Mouse (Mus musculus) NIH3T3 (cell line): ENCODE measurements around the gene Htra2.

Source experiments
- DNase-seq: peaks from one replicate; pipeline ENCODE4 v3.0.0-alpha.2; 2012; ENCODE audit warnings: low read depth

The Htra2 gene

DNA sequence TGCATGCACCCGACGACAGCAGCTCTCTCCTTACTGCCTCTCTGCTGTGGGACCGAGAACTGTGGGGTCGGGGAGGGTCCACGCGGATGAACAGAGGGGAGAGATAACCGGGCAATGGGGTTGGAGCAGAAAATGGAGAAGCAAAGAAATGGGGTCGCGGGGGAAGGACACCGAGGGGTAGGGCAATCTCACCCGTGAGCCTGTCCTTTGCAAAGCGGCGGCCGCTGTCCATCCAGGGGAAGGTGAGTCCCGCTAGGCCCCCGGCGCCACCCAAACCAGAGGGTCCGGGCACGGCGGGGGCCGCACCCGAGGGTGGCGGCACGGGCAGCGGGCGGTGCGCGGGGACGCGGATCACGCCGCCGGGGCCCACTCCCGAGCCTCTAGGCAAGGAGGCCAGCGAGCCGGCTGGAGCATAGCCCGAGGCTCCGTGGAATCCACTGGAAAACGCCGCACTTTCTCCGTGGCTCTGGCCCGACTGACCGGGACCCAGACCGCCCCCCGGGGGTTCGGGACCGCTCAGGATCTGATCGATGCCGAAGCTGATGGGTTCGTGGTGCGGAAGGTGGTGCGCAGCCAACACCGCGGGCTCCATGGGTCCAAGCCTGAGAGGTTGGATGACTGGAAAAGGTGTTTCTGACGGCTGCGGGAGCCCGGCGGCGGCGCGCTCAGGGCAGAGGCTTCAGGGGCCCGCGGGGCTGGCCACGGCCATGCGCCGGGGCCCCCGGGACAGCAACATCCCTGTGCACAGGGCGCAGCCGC lies 14.6 kb upstream of the Htra2 start:
- no peak for DNase-seq

GRCm38 (mm10) chr6:83068706-83069487 lies 13.8 kb upstream of the Htra2 start:
- DNase-seq, result no peak

DNA sequence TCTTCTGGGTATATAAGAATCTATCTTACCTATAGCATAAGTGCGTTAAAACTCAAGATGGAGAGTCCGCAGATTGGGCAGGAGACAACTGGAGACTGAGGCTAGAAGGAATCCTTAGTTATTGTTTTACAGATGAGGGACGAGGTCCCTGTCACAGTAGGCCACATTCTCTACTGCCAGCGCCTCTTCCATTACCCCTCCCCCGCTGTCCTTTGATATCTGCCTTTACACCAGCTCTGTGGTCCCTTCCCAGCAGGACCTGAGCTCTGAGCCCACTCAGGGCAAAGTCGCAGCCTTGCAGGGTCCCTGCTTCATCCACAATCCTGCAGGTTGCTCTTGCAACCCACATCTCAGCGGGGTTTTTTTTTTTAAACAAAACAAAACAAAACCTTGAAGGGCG lies 13.1 kb upstream of the Htra2 start:
- no peak for DNase-seq

DNA sequence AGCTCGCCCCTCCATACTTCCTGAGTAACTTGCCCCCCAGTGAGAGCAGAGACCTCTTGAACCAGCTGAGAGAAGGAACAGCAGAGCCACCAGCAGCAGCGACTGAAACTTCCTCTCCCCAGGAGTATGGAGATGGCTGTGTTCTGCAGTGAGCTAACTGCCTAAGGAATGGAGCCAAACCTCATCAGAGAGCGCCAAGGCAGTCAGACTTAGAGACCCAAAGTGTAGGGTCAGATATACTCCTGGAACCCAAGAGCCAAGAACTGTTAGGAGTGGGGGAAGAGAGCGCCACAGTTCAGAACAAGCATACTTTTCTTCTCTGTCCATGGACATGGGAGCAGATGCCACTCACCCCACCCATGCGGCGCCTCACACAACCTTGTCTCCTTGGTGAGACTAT lies 11.4 kb upstream of the Htra2 start:
- peak; percentile 58 for DNase-seq

DNA sequence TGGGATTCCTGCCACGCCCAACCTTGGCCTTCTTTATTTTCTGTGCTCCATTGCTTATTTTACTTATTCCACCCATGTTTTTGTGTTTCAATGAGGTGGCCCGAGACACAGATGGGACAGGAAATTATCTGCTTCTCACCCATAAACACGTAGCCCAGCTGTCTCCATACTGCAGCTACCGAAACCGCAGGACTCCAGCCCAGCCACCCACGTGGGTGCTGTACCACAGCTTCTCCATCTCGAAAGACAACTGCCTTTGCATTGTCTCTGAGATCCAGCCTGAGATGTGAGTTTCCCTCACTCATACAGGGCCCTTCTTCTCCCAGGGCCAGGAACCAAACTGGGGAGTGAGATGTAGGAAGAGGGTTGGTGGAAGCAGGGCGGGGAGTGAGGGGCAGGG lies 10.9 kb upstream of the Htra2 start:
- no peak for DNase-seq

DNA sequence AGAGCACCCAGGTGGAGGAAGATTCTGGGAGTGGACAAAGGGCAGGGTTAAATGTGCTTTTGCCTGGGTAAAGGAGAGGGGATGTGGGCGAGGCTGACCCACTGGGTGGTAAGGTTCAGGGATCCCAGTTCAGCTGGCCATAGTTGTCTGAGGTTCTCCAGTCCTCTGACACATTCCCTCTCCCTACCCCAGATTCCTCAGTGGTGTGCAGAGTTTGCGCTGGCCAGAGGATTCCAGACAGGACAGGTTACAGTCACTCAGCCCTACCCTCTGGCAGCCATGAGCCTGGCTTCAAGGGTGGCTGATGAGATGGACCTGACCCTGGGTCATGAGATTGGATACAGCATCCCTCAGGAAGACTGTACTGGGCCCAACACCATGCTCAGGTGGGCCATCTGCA lies 3.7 kb upstream of the Htra2 start:
- no peak for DNase-seq

GRCm38 (mm10) chr6:83057790-83058189 lies 2.7 kb upstream of the Htra2 start, which contains the start of gene Dqx1:
Gene Dqx1 (plus strand): TSS chr6:83057844.
- no peak for DNase-seq

- peak; percentile 100 for DNase-seq
These were observed 810 bp downstream of the Htra2 start, which contains the start of gene Aup1 for GRCm38 (mm10) chr6:83054074-83054851. Gene Aup1 (plus strand): TSS chr6:83054521.

DNA sequence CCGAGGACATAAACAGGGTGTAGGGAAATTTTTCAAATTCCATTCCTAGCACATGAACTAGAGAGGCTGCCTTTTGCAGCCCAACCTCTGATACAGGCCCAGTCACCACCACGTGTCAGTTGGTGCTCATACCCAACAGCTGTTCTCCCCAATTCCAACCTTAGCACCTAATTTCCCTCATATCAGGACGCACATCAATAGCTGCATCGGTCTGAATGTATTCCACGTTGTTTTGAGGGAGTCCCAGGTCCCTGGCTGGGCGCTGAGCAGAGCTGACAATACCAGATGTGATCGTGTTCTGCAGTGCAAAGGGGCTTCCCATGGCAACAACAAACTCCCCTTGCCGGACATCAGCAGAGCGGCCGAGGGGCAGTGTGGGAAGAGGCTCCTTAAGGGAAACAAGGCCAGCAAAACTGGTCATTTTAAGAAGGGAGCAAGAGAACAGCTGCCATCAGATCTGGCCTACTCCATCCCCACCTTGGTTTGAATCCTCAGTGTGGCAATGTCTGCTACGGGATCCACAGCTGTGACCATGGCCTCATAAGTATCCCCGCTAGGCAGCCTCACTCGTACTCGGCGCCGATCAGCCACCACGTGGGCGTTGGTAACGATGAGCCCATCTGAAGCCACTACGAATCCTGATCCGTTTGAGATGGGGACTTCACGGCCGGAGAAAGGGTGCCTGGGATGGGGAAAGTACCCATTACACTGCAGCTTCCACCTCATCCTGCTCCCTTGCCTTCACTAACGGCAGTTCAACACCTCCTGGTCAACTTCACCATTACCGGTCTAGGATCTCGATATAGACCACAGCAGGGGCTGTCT lies 1.7 kb downstream of the Htra2 start:
- DNase-seq, result peak; percentile 73

DNA sequence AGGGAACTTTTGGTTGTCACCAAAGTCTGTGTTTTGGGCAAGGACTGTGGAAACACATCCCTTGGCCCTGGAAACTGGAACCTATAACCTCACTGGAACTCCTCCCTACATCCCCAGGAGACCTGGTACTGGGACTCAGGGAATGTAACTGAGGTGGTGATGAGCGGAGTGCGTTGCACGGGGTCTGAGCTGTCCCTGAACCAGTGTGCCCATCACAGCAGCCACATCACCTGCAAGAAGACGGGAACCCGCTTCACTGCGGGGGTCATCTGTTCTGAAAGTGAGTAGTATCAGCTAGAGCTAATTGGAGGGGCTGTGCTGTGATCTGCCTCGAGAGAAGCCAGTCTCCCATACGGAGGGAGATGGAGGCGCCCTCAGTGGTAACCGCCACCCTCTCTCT lies 5.7 kb downstream of the Htra2 start:
- no peak for DNase-seq

DNA sequence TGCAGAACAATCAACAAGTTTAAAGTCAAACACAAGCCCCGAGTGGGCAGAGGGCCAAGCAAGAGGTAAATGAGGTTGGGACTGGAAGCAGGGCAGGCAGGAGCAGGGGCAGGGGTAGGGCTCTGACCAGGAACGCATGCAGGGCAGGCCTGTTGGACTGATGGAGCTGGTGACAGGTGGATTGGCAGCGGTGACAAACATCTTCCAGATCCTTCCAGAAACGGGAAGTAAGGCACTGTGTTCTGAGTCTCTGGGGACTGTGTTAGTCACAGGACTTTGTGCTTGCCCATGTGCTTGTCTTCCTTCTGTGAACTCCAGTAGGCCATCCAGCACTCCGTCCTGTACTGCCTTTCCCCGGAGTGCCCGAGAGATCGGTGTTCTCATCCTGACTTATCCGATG lies 10.3 kb downstream of the Htra2 start:
- DNase-seq, result no peak

GRCm38 (mm10) chr6:83043993-83044392 lies 11.1 kb downstream of the Htra2 start:
- DNase-seq, result no peak

- DNase-seq, result no peak
These were observed 11.5 kb downstream of the Htra2 start for GRCm38 (mm10) chr6:83043561-83043960.

- DNase-seq, result no peak
These were observed 14.5 kb downstream of the Htra2 start for GRCm38 (mm10) chr6:83040601-83041000.

GRCm38 (mm10) chr6:83038496-83039012 lies 16.5 kb downstream of the Htra2 start:
- DNase-seq, result no peak

- DNase-seq, result no peak
These were observed 17.9 kb downstream of the Htra2 start for GRCm38 (mm10) chr6:83037188-83037587.

- peak; percentile 58 for DNase-seq
These were observed 20.5 kb downstream of the Htra2 start for GRCm38 (mm10) chr6:83034463-83035055.

DNA sequence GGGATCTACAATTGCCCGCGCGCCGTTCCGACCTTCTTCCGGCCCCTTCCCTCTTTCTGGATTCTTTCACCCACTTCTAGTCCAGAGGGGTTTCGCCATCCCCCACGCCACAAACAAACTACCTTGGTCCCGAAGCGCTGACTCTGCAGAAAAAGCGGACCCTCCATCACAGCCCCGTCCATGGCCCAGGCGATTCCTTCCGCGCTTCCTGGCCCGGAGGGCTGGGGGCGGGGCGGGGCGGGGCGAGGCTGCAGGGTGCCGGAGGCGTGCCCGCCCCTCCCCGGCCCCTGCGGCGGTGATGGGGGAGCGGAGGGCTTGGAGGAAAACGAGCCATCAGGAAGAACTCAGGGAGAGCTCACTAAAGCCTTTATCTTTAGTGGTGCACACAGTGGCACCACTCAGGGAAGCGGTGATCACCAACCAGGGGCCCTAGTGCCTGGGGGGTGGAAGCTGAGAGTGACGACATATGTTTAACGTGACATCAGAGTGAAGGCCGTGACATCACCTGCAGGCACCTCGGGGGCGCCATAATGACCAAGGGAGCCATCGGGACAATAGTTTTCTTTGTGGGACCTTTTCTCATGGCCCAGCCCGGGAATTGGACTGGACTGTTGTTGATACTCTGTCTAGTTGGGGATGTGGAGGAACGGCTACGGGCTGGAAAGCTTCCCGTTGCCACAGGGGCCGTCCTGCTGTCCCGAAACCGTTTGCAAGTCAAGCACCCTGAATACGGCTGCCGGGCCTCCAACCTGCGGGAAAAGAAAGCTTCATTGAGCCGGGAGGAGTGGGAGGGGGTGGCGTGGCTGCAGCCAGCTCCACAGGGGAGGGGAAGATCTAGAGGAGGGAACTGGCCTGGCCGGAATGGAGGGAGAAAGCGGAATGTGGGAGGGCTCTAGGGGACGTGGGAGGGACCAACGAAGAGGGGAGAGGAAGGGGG lies 21.6 kb downstream of the Htra2 start, which contains the start of the genes Dok1 and Loxl3:
TSS of gene Dok1 (minus strand) at position 223 of the 937 bp plus-strand sequence.
TSS of gene Loxl3 (plus strand) at position 925 of the 937 bp plus-strand sequence.
- peak; percentile 93 for DNase-seq

DNA sequence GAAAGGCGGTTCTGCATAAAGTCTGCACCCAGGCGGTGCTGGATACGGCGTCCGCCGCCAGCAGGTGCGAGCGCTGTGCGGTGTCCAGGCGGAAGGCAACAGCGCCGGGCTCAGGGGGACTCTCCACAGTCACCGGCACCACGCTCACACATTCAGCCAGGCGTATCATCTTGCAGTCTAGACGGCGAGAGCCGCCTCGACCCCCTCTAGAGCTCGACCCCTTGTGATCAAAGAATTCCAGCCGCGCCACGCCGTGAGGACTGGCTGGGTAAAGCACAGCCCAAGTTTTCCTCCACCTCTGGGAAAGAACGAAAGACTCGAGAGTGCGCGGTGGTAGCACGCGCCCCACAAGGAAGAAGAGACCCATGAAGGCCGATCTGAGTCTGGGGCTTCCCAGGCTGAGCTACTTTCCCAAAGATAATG lies 22.3 kb downstream of the Htra2 start:
- DNase-seq, result peak; percentile 65
